Mouse (Mus musculus): ENCODE measurements at regions not wholly inside any gene's neighbourhood (a gene's known extent, or its start where the extent isn't known, plus 50 kb on each side); places are given as distances from the start of the nearest gene placed in this dataset.

DNA sequence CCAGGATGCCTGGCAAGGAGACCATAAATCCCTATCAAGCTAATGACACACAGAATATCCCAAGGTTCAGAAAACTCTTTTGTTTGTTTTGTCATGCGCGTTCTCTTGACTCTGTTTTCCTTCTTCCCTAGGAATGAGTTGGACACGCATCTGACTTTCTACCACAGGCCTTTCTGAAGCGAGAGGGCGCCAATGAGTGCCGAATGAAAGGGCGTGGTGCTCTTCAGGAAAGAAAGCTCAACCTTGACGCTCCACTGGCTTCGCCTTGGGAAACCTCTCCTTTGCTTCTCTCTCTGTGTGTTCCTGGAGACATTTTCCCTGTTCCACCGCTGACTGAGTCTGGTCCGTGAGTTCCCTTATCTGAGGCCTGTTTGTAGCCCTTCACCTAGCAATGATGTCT lies 241.2 kb downstream of the Rbm26 start:
- intact Hi-C loops (cut with DNase I): no loop called here
- H3K4me3 ChIP-seq: no peak overlapping the region
- no peak overlapping the region for H3K27ac ChIP-seq
- no peak for TF ChIP-seq CTCF (IDR thresholded peaks at IDR 0.05)
- DNase-seq: no peak

- Histone ChIP-seq H3K4me3 (no peak overlapping the region), H3K27ac (no peak overlapping the region)
- intact Hi-C loops (cut with DNase I): no loop called here
- DNase-seq: no peak
- TF ChIP-seq CTCF (IDR thresholded peaks at IDR 0.05): no peak
Measured at GRCm38 (mm10) chr14:104905706-104906105, 271.4 kb downstream of the Rbm26 start.

DNA sequence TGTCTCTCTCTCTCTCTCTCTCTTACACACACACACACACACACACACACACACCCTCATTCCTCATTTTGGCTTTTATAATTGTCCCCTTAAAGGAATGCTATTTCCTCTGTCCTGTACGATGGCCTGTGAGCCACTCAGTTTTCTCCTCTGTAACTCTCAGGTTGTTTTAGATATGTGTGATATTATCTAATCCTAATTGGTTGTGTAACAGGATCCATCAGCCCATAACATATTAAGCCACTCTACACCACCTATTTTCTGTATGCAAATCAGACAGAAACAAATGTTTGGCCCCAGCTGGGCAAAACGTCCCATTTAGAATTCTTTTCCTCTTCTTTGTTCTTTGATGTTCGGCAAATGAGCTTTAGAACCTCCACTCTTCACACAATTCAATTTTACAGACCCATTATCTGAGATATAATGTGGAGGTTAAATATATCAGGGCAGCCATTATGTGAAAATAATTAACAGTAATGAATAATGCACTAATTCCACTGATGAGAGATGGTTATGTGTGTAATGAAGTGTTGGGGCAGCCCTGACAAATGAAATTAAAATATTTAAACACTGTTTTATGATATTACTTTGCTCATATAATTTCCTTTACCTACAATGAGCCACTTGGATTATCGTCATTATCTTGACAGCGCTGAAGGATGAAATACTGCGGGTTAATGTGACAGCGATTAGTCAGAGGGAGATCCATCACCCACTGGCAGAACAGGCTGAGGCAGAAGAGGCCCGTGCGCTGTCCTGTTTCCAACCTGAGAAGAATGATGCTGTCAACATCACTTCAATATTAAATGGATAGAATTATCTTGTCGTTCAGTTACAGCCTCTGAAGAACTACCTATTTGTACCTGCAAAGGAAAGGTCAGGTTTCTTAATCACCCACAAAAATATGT lies 274.8 kb downstream of the Rbm26 start:
- intact Hi-C loops (cut with DNase I): no loop called here
- Histone ChIP-seq H3K27ac (no peak overlapping the region), H3K4me3 (no peak overlapping the region)
- no peak for DNase-seq
- no peak for TF ChIP-seq CTCF (IDR thresholded peaks at IDR 0.05)

- TF ChIP-seq CTCF (IDR thresholded peaks at IDR 0.05): no peak
- Histone ChIP-seq H3K27ac (no peak overlapping the region), H3K4me3 (no peak overlapping the region)
- intact Hi-C loops (cut with DNase I): no loop called here
- DNase-seq: no peak
Measured at GRCm38 (mm10) chr14:104901072-104901471, 276.1 kb downstream of the Rbm26 start.

DNA sequence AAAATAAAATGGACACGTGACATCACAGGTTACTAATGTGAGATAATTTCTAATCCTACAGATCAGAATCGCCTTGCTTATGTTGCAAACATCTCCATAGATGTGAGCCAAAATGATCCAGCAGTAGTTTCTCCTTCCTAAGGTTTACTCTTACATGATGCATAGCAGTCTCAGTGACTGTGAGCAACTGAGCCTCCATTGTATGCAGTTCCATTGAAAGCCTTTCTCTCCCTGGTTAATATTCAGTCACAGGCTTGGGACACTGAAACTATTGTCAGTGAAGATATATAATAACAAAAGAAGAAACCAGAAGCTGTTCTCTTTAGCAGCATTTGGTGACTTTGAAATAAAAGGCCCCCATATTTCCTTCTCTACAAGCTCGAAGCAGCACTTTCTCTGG lies 305.9 kb downstream of the Rbm26 start:
- no peak overlapping the region for H3K4me3 ChIP-seq
- H3K27ac ChIP-seq: no peak overlapping the region
- intact Hi-C loops (cut with DNase I): no loop called here
- no peak for TF ChIP-seq CTCF (IDR thresholded peaks at IDR 0.05)
- DNase-seq: no peak

DNA sequence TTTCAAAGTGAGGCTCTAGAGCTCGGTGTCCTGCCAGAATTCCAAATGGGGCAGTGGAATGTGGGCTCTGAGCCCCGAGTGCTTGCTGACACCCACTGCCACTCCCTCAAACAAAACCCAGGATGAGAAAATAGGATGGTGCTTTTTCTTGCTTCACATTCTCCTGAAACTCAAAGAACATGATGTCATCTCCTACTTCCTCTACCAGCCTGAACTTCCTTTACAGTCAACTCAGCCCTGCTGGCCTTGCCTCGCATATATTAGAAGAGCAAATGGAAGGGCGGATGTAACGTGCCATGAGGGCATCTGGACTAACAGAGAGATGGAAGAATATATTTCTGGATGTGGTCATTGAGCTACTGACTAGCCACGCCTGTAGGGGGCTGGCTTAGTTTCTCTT lies 309.6 kb downstream of the Rbm26 start:
- H3K27ac ChIP-seq: no peak overlapping the region
- no peak for TF ChIP-seq CTCF (IDR thresholded peaks at IDR 0.05)
- no peak for DNase-seq
- intact Hi-C loops (cut with DNase I): no loop called here
- no peak overlapping the region for H3K4me3 ChIP-seq

- no peak for DNase-seq
- H3K4me3 ChIP-seq: no peak overlapping the region
- no peak for TF ChIP-seq CTCF (IDR thresholded peaks at IDR 0.05)
- no peak overlapping the region for H3K27ac ChIP-seq
- intact Hi-C loops (cut with DNase I): no loop called here
Measured at GRCm38 (mm10) chr14:104863881-104864280, 313.2 kb downstream of the Rbm26 start.

DNA sequence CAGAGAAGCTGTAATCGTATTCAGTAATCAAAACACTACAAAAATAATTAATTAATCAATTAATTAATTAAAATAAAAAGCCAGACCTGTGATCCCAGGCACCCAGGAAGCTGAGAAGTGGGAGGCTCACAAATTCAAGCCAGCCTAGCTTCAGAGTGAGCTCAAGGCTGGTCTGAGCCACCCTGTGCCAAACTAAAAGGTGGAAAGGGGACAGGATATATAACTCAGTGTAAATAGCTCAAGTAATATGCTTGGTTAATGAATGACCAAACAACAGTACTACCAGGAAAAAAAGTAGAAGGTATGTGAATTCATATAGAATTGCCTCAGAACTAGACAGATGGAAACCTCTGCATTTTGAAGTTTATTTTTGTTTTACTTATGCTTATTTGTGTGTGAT lies 321.2 kb downstream of the Rbm26 start:
- Histone ChIP-seq H3K27ac (no peak overlapping the region), H3K4me3 (no peak overlapping the region)
- intact Hi-C loops (cut with DNase I): no loop called here
- no peak for TF ChIP-seq CTCF (IDR thresholded peaks at IDR 0.05)
- DNase-seq: no peak

GRCm38 (mm10) chr14:104849274-104849673 lies 326.8 kb upstream of the Rnf219 start:
- H3K4me3 ChIP-seq: no peak overlapping the region
- no peak for TF ChIP-seq CTCF (IDR thresholded peaks at IDR 0.05)
- no peak for DNase-seq
- intact Hi-C loops (cut with DNase I): no loop called here
- H3K27ac ChIP-seq: no peak overlapping the region

DNA sequence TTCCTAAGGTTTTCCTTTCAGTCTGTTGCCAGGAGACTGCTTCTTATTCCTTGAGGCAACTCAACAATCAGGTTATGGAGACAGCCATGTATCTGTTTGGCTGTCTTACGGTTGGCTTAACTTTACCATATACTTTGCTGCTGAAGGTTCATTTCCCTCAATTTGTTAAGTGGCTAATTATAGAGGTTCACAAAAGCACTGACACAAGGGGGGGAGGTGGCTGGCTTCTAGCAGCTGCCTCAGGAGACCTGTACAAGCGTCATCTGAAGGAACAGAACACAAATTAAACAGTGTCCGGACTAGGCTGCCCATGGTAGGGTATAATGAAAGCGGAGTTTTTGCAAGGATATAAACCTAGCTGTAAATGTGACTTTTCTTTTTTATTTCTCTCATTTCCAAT lies 305.0 kb upstream of the Rnf219 start:
- Histone ChIP-seq H3K4me3 (no peak overlapping the region), H3K27ac (no peak overlapping the region)
- no peak for DNase-seq
- no peak for TF ChIP-seq CTCF (IDR thresholded peaks at IDR 0.05)
- intact Hi-C loops (cut with DNase I): no loop called here

GRCm38 (mm10) chr14:104824926-104825325 lies 302.5 kb upstream of the Rnf219 start:
- Histone ChIP-seq H3K27ac (no peak overlapping the region), H3K4me3 (no peak overlapping the region)
- DNase-seq: no peak
- no peak for TF ChIP-seq CTCF (IDR thresholded peaks at IDR 0.05)
- intact Hi-C loops (cut with DNase I): no loop called here

DNA sequence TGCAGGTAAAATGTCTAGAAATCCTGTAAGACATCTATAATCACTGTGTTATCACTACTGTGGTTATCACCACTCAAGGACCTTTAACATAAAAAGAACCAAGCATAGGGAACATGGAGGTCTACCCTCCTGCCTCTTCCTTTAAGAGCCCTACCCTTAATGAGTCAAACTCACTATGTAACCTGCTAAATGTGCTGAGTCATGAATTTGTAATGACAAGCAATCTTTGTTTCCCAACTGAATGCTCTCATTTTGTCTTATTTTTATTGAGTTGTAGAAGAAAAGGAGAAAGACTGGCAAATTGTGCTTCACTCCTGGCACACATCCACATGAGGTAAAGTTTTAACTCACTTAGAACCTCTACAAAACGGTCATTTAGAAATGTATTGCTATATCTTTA lies 301.8 kb upstream of the Rnf219 start:
- no peak overlapping the region for H3K4me3 ChIP-seq
- intact Hi-C loops (cut with DNase I): no loop called here
- no peak for TF ChIP-seq CTCF (IDR thresholded peaks at IDR 0.05)
- DNase-seq: no peak
- no peak overlapping the region for H3K27ac ChIP-seq

DNA sequence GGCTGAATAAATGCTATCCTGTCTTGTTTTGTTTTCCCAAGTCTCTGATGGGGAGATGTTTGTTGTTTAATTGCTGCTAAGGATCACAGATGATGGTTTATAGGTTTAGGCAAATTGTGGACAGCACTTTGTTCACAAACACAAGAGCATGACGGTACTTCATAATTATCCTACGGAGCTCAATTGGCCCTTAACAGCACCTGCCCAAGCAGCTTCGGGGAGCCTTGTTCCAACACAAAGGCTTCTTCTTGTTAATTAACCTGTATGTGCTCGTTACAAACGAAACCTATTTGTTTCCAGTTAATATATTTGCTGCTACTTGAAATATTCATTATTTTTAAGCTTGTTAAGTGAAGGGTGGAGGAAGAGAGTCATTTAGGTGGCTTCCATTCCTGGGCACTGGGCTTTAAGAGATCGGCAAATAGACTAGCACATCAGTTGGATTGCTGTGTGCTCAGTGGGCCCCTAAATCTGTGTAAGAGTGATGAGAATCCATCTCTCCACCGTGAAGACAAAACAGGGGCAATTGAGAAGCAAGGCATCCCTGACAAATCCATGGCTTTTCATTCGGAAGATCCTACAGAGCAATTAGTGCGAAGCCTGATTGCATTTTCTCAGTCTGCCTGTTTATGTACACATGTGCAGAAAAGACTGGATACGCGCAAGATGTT lies 299.6 kb upstream of the Rnf219 start:
- Histone ChIP-seq H3K27ac (no peak overlapping the region), H3K4me3 (no peak overlapping the region)
- TF ChIP-seq CTCF (IDR thresholded peaks at IDR 0.05): no peak
- intact Hi-C loops (cut with DNase I): no loop called here
- DNase-seq: no peak
